8 mouse cellular contexts compared by ENCODE assay signal in the genomic region with DNA sequence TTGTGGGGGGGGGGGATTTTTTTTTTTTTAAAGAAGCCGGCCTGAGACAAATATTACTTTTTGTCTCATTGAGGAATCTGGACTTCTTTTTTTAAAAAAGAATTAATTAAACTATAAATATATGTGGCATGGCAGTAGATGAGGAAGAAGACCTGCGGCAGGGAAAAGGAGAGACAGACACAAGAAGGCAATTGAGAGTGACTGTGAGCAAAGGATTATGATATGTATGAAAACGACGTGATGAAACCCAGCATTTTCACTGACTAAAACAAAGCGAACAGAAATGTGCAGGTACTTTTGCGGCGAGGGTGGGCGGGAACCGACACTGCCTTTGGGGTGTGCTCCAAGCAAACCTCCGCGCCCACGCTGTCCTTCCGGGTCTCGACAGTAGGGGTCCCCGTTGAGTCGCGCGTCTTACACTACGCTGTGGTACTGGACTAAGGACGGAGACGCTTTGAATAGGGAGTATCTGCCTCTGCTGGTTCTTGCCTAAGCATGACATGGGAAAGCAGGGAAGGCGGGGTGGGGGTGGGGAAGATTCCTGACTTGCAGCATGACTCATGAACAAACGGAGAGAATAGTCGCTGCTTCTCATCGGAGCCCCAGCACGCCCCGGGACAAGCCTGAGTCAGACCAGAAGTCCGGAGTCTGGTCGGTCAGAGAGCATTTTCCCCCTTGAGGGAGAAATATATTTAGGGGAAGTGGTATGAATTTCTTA. TPM values are rescaled to one million over a fixed set of nuclear protein-coding genes. Genes with fewer than 3 reads are reported as not detected.
DNase-seq lines count a peak whose midpoint lies in the region; ATAC-seq and TF ChIP-seq lines count a peak whose summit lies in the region.

No protein-coding gene starts in this region.

- peak overlapping the region; percentile 58 for H3K4me2 ChIP-seq in forebrain, embryonic 15.5 days (replicated peaks)

- peak; percentile 62 for TF ChIP-seq EP300 in ES-Bruce4 (IDR thresholded peaks at IDR 0.05; ENCODE audit: insufficient read depth, low read depth, low read length)

- peak; percentile 83 for DNase-seq in cerebellum, adult 11 months
- DNase-seq in heart, postnatal 25 days (ENCODE audit: low spot score): peak; percentile 82
- peak; percentile 85 to 98 for DNase-seq in layer of hippocampus, adult 18-20 months (ENCODE audit: low spot score in 2 of 2)
- peak; percentile 90 for DNase-seq in lung, adult 2 months
- DNase-seq in thymus, adult 18-20 months: peak; percentile 71 to 73

- TF ChIP-seq POLR2A in ES-Bruce4 (IDR thresholded peaks at IDR 0.05; ENCODE audit: insufficient read depth, low read length): no peak
- TF ChIP-seq POLR2A in lung, adult 2 months (IDR thresholded peaks at IDR 0.05; ENCODE audit: borderline replicate concordance, extremely low read depth, low read depth, low read length): peak; percentile 13; the same call in 1 of the 2 replicates

- 5% methylated on average over 29 of the region's 29 CpGs for WGBS in forebrain, embryonic 15.5 days
- WGBS in lung, adult 2 months: 3% methylated on average over 29 of the region's 29 CpGs

- H3K27ac ChIP-seq in ES-Bruce4 (ENCODE audit: insufficient read depth, low read length): no peak overlapping the region
- H3K27ac ChIP-seq in forebrain, embryonic 15.5 days (replicated peaks): 0 out of 2 replicates have a peak overlapping the region, but pooled peaks have one; percentile 23

- peak overlapping the region; percentile 65 for H3K9ac ChIP-seq in ES-Bruce4 (ENCODE audit: low read depth, poor library complexity, severe bottlenecking)
- peak overlapping the region; percentile 46; the same call in 1 of the 2 replicates for H3K9ac ChIP-seq in forebrain, embryonic 15.5 days (replicated peaks)

- H3K27me3 ChIP-seq in ES-Bruce4 (ENCODE audit: control insufficient read depth, insufficient read depth, low read length, poor library complexity, severe bottlenecking): no peaks in the 10 kb centered on the region
- H3K27me3 ChIP-seq in forebrain, embryonic 15.5 days: no peaks in the 10 kb centered on the region

- H3K36me3 ChIP-seq in ES-Bruce4 (ENCODE audit: control insufficient read depth, insufficient read depth, low read length, poor library complexity, severe bottlenecking): no peaks in the 10 kb centered on the region
- no peaks in the 10 kb centered on the region for H3K36me3 ChIP-seq in forebrain, embryonic 15.5 days

- peak; percentile 98 for ATAC-seq in forebrain, embryonic 15.5 days (replicated peaks)
- ATAC-seq in neutrophil, adult 5-6 weeks (ENCODE audit: extremely low read depth, insufficient number of reproducible peaks, low FRiP score, poor library complexity, severe bottlenecking): peak; percentile 93

- H3K4me1 ChIP-seq in ES-Bruce4 (ENCODE audit: control insufficient read depth, insufficient read depth, low read length): peaks cover 2% of the 10 kb centered on the region
- H3K4me1 ChIP-seq in forebrain, embryonic 15.5 days: peaks cover 16% of the 10 kb centered on the region
- peaks cover 5% of the 10 kb centered on the region; the same call in 1 of the 2 replicates for H3K4me1 ChIP-seq in lung, adult 2 months (ENCODE audit: control insufficient read depth, insufficient read depth, low read length)

- intact Hi-C loops in heart, postnatal 25 days (cut with DNase I): loop anchor here (1.0 to 5.0 kb wide), 4 partner anchors 29 to 197 kb away; a partner anchor contains a TSS

- TF ChIP-seq CTCF in ES-Bruce4 (IDR thresholded peaks at IDR 0.05; ENCODE audit: low read depth, low read length): peak; percentile 94
- TF ChIP-seq CTCF in lung, adult 2 months (IDR thresholded peaks at IDR 0.05; ENCODE audit: insufficient read depth, low read length): peak; percentile 96

- no peaks in the 10 kb centered on the region for H3K9me3 ChIP-seq in ES-Bruce4 (replicated peaks; ENCODE audit: control insufficient read depth, insufficient read depth, low read length, poor library complexity, severe bottlenecking)
- 0 out of 2 replicates have a peak, but pooled peaks cover 3% of the 10 kb centered on the region for H3K9me3 ChIP-seq in forebrain, embryonic 15.5 days

- peak overlapping the region; percentile 31 for H3K4me3 ChIP-seq in ES-Bruce4 (ENCODE audit: low read depth, low read length)
- H3K4me3 ChIP-seq in forebrain, embryonic 15.5 days: peak overlapping the region; percentile 39
- peak overlapping the region; percentile 31 for H3K4me3 ChIP-seq in lung, adult 2 months (replicated peaks; ENCODE audit: extremely low read depth, low read depth, low read length)

RNA-seq across cellular contexts. Expression of a gene that starts 50.6 kb away (rescaled TPM):
- 12.4 and 13.4 TPM in 2 replicates for polyA plus RNA-seq in ES-Bruce4 (2011; ENCODE audit: insufficient read depth, insufficient read length, low read depth, missing spikeins)
- 13.8 and 15.2 TPM in 2 replicates for polyA plus RNA-seq in forebrain, embryonic 15.5 days (2015; fragmentation: Nextera tagmentation; extraction: Ambion mirVana)
- 1 to 10 TPM; 6.7 to 8.6 TPM for total RNA-seq in heart, postnatal 25 days (2021)
- 10 to 100 TPM; 22.7 to 23.2 TPM for total RNA-seq in layer of hippocampus, adult 18-20 months (2021)
- 13.3 and 13.8 TPM in 2 replicates for polyA plus RNA-seq in lung, adult 2 months (2012; rRNA removed)
- 18.4 and 21.9 TPM in 2 replicates for total RNA-seq in neutrophil, adult 5-6 weeks (2017)
